Mouse (Mus musculus) cortical plate, adult 2 months (tissue): ENCODE results near the gene Il17f.

Source experiments
- CTCF ChIP-seq: fragments of 200-500 bp; IDR thresholded peaks from 2 replicates; pipeline ENCODE4 v1.5.1; 2011; ENCODE audit warnings: mild to moderate bottlenecking, control low read depth, low read length; ENCODE audit not compliant: insufficient read depth; ENCODE audit errors: extremely low read depth
- POLR2A ChIP-seq: fragments of 200-500 bp; IDR thresholded peaks from 2 replicates; pipeline ENCODE4 v1.6.1; 2011; ENCODE audit warnings: mild to moderate bottlenecking, low read length, control low read depth; ENCODE audit not compliant: insufficient read depth; ENCODE audit errors: extremely low read depth

DNA sequence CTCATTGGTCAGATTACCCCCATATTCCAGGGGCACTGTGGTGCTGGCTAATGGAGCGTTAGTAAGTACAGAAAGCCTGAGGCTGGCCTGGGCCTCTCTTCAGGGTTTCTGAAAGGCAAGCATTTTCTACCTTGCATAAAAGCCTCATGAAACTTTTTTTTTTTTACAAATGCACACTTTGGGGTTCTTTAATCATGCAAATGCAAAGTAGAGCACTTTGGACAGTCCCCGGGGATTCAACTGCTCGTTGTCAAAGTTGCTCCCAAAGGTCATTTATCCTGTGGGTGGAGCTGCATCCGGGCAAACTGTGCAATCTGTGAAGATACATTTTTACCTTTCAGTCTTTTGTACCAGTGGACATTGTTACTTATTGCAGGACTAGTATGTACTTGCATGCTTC, 29.0 kb downstream of the Il17f start:
- TF ChIP-seq CTCF (no peak), POLR2A (no peak)
